Mouse (Mus musculus): ENCODE measurements around the gene Lin7c.

Lin7c gene

DNA sequence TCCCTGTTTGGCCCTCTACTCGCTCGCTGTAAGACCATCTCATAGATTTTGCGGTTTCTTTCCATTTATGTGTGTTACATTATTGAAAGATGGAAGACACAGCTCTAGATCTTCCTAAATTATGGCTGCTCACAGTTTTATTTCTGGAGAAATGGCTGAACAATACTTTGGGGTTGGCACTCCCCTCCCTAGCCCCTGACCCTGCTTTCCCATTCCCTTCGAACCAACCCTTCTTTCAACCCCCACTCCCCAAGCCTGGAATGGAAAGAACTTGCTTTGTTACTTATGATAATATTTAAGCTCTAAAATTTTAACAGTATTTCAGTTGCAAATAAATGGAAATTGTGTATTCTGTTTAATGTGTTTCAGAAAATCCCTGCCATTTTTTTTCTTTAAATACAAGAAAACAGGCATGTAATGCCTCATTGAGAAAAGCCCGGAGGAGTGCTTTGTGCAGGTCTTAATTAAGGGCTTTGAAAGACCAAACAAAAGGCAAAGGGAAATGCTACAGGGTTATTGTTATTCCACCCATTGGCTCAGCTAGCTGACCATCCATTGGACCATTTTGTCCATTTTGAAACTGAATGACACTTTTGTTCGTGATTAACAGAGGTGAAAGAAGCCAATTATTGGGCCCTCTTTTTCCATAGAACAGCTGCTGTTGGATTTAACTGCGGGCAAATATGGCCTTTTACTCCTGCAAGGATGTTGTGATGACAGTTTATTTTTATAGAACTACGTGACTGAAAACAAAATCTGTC, 52.3 kb downstream of the Lin7c start:
- WGBS: 59% methylated on average over 8 of the region's 8 CpGs

DNA sequence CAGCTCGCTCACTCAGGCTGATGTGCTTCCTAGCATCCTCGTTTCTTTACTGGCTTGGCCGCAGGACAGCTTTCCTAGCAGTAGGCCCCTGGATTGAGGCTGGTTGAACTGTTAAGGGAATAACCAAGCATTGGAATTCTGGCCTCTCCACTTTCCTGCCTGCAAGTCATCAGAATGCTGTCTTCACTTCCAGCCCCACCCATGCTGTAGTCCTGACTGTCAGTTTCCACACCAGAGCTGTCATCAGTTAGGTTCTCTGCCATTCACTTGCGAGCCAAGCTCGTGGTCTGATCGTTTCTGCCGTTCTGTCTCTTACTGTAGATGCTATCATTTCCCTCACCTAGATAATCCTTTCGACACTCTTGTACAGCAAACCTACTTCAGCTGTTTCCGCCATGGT, 54.3 kb downstream of the Lin7c start:
- 92% methylated on average over 9 of the region's 9 CpGs for WGBS

DNA sequence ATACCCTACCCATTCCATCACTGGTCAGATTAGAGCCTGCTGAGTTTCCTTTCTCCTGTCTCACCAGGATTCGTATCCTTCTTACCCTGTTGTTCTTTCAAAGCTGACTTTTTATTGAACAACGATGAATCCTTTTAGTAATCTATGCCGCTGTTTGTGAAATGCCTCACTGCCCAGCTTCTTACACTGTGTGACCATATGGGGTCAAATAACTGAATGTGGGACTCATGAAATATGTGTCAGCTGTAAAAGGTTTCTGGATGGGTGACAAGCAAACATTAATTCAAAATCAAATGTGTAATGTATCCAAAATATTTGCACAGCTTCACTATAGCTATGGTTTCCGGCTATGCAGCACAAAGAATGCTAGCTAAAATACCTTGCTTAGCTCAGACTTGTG, 54.9 kb downstream of the Lin7c start:
- 90% methylated on average over 4 of the region's 4 CpGs for WGBS

DNA sequence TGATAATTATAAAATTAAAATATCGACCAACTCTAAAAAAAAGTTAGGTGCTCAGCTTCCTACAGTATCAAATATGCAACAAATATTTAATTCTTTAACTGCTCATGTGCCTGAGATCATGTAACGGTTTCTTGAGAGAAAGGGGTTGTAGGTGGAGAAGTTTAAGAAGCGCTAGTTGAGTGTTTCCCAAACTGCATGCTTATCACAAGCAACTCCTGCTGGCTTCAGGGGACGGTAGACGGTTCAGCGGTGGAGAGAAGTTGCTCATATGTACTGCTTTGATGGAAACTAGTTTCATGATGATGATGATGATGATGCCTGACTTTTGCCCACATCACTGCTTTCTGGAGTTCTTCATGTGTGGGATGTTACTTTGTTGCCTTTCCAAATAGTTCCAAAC, 55.8 kb downstream of the Lin7c start:
- WGBS: 94% methylated on average over 6 of the region's 6 CpGs

DNA sequence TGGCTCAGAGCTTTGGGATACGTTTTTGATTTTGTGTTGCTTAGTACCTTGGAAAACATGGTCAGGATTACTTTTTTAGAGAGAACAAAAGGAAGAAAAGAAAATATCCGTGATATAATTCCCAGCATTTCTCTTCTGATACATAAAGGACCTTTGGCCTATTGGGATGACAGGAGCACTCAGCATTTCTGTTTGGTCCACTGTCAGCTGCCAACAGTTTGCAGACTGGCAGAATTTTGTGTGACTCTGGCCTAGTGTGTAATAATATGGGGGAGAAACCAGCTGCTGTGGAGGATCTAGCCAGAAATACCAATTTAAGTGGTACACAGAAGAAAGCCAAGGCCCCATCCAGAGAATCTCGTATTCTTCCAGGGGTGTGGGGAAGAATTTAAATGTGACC, 59.7 kb downstream of the Lin7c start:
- WGBS: 81% methylated on average over 3 of the region's 3 CpGs
